Mouse (Mus musculus) yolk sac, embryonic 10.5 days (tissue): ENCODE results near the gene Nck2.

Experiments used
- DNase-seq: peaks from one replicate; pipeline ENCODE4 v3.0.0-alpha.2; 2017; ENCODE audit warnings: low spot score

Gene Nck2

DNA sequence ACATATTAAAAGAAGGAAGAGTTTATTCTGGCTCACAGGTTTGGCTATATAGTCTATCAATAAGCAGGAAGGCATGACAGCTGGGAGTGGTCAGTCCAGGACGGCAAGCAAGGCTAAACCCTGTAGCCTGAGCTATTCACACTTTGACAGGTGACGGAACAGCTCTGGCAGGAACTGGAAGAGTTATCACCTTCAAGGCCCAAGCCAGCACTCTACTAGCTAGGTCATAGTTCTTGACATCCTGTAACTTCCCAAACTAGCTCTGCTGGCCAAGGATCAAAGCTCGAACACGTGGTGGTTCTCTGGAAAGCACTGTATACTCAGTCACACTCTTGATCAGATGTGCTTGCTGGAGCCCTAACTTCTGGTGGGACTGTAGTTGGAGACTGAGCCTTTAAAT, 10.5 kb upstream of the Nck2 start:
- DNase-seq: no peak

DNA sequence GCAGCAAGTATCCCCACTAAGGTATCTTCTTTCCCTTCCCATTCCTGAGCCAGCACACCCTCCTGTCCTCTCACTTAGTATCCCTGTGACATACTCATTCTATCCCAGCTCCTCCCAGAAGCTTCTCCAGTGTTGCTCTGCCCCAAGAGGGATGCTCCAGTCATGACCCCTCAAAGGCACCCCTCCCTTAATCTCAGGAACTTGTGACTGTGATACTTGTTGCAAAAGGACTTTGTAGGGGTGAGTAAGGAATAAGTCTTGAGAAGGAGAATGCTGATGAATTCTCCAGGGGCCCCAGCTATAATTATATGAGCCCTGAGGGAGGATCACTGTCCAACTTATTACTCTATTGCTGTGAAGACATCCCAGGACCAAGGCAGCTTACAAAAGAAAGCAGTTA, 7.8 kb upstream of the Nck2 start:
- no peak for DNase-seq

- no peak for DNase-seq
Observed at GRCm38 (mm10) chr1:43439261-43439660, 5.1 kb upstream of the Nck2 start.

DNA sequence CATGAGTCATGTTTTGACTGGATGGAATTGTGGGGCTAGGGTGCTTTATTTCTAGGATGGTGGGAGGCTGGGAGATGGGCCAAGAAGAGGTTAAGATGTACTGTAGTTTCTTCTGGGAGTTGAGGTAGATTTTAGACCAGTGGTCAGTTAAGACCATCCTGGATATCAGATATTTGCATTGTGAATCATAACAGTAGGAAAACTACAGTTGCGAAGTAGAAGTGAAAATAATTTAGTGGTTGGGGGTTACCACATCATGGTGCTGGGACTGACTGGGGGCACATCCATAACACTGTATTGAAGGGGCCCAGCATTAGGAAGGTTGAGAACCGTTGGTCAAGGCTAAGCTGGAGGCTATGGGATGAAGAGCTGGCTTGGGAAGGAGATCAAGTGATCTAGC, 1.8 kb upstream of the Nck2 start:
- DNase-seq: no peak

DNA sequence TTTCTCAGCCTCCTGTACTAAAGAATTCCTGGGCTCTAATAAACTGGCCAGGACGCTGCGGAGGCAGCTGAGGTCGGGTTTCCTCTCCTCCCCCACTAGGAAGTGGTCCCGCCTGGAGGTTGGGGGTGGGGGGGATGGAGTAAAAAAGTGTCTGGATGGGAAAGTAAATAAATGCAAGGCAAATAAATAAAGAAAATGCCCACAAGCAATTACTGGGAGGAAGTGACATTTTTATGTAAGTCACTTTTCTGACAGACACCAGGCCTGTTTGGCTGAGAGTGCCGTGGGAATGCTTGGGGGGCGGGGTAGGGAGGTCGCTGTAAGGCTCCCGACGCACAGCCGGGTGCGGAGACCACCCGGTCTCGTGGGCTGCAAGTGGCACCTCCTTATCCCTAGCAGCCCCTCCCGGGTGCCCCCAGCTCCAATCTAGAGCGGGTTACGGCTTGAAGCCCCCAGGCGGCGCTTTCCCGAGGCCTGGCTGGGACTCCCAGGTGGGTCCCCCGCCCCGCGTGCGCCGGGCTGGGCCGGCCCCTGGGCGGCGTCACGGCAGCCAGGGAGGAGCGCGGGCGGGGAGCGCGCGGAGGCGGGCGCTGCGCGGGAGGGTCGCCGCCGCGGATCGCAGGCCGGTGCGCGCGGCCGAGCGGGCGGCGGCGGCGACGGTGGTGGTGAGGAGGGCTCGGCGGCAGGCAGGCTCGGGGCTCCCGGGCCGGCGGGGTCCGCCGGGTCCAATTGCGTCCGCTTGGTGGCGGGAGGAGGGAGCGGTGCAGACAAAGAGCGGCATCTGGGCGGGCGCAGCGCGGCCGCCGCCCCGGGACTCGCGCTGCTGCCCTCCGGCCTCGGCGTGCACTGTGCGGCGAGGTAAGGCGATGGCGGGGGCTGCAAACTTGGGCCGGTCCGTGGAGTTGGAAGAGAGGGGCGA, 1.1 kb downstream of the Nck2 start:
- peak; percentile 88 for DNase-seq

GRCm38 (mm10) chr1:43446089-43446533, 1.7 kb downstream of the Nck2 start:
- DNase-seq: peak; percentile 74

- peak; percentile 49 for DNase-seq
Observed at GRCm38 (mm10) chr1:43446731-43447601, 2.6 kb downstream of the Nck2 start.

DNA sequence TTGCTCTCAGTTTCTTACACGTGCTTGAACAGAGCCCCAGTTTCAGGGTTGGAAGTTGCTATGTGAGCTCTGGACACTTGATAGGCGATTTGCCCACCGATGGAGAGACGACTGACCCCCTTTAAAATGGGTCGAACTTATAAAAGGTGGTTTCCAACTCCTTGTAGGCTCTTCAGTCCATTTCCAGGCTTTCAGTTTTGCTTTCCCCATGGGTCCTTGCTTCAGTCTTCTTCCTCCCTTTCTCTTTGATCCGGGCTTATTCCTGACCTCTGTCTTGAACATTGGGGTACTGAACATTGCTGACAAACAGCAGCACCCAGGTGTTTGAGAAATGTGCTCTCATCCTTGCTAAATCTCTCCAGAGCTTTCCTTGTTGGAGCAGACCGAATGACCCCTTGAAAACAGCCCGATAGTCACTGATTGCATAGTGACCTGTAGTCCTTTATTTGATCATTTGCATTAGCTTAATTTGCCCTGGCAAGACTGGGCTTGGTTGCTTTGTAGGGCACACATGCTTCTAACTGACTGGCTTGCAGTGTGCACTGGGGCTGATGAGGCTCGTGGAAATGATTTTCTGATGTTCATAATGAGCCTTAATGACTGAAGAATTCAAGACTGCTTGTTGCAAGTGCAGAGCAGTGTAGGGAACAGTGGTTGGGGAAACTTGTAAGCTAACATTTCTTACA, 3.4 kb downstream of the Nck2 start:
- DNase-seq: no peak

- no peak for DNase-seq
Observed at GRCm38 (mm10) chr1:43450811-43451210, 6.4 kb downstream of the Nck2 start.

DNA sequence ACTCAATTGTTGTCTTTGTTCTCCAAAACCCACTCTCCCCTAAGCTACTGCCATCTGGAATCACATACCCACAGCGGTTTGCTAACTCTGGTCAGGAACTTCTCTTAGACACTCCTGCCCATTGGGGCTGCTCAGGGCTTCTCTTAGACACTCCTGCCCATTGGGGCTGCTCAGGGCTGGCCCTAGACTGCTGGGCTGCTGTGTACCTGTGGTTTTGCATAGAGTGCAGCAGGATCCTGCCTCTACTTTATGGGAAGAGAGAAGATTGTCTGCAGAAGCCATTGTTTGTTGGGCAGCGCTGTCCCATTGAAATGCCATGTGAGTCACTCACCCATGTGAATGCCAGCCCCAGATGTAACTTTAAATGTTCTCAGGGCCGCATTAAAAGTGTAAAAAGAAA, 9.3 kb downstream of the Nck2 start:
- no peak for DNase-seq

GRCm38 (mm10) chr1:43454741-43455140, 10.4 kb downstream of the Nck2 start:
- no peak for DNase-seq

- DNase-seq: no peak
Observed at GRCm38 (mm10) chr1:43455196-43455595, 10.8 kb downstream of the Nck2 start.

DNA sequence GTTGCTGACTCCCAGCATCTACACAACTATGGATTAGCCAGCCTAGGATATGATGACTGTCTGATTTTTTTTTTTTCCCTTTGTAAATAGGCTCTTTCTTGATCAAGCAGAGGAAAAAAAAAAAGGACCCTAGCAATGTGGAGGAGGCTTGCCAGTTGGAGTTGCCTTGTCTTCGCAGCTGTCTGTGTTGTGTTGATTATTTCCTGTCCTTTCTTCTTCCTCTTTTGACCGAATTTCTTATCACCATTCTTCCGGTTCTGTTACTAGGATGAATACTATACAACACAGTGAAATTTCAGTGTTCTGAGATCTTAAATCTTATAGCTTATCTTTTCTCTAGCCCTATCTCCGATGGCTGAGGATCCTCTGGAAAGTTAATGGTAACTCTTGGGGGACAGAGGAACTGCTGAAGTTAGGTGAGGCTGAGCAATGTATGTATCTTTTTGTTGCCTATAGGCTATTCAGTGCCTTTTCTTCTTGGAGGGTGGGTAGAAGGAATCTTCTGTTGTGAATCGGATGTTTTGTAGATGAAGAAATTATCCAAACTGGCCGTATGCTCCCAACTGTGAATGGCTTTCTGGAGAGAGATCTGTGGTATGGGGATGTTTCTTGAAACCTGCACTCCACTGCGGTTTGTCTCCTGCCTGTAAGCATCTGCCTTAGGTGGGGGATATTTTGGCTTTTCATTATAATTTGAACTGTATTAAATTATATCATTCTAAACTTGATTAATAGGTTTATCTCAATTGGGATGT, 12.8 kb downstream of the Nck2 start:
- no peak for DNase-seq

GRCm38 (mm10) chr1:43460468-43460867, 16.1 kb downstream of the Nck2 start:
- DNase-seq: no peak

DNA sequence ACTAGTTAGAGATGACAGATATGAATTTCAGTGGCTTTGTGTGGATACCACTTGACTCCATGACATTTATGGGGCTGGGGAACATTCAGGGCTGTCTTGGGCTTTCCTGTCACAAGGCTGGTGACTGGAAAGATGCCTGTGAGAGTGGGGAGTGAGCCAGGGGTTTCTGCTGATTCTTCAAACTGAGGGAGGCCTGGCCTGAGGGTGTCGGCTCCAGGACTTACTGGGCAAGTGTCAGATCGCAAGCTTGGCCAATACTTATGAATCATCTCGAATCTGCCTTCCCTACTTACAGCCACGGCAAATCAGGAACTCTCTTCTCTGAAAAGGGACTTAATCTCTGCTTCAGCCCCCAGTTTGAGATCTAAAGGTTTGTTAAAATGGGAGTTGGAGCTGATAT, 18.3 kb downstream of the Nck2 start:
- no peak for DNase-seq

GRCm38 (mm10) chr1:43463941-43464682, 19.7 kb downstream of the Nck2 start:
- no peak for DNase-seq

- no peak for DNase-seq
Observed at GRCm38 (mm10) chr1:43464976-43465375, 20.6 kb downstream of the Nck2 start.

- DNase-seq: no peak
Observed at GRCm38 (mm10) chr1:43465957-43466624, 21.7 kb downstream of the Nck2 start.

DNA sequence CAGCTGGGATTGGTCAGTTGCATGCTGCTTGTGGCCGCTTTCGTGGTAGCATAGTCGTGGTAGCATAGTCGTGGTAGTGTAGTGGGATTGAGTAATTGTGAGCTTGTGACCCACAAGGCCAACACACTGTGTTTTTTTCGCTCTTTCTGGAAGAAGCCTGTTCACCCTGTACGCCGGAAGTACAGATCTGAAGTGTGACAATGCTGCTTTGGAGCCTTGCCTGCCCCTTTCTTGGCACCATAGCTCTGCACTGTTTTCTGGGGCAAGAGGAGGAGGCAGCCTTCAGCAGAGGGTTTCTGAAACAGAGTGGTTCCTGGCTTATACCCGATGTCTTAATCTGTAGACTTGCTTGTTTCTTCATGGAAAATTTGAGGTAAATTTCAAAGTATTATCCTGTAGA, 23.3 kb downstream of the Nck2 start:
- no peak for DNase-seq

GRCm38 (mm10) chr1:43468207-43468606, 23.8 kb downstream of the Nck2 start:
- DNase-seq: no peak
